Mouse (Mus musculus) heart, embryonic 16.5 days (tissue): Measurements from ENCODE around the gene Ankrd13d. TPM values are rescaled to one million over a fixed set of nuclear protein-coding genes. Genes with fewer than 3 reads are reported as not detected.

Source experiments
- ATAC-seq: fragments of 200-750 bp; cut with Nextera tagmentation; replicated peaks from 2 replicates; pipeline ENCODE4 v1.8.0; 2017; ENCODE audit warnings: moderate number of reproducible peaks; ENCODE audit not compliant: insufficient read depth, low FRiP score; ENCODE audit errors: extremely low read depth
- H3K27ac ChIP-seq: fragments of 300-500 bp; sonication (generic); 2 replicates; pipeline ENCODE4 v1.5.1; 2014; ENCODE audit warnings: mild to moderate bottlenecking, low read length, control low read depth, moderate library complexity
- H3K27me3 ChIP-seq: fragments of 300-500 bp; sonication (generic); 2 replicates; pipeline ENCODE4 v1.6.1; 2014; ENCODE audit warnings: low read length, mixed read lengths; ENCODE audit not compliant: control insufficient read depth, insufficient read depth
- H3K36me3 ChIP-seq: fragments of 300-500 bp; sonication (generic); 2 replicates; pipeline ENCODE4 v1.6.1; 2014; ENCODE audit not compliant: control insufficient read depth, insufficient read depth
- H3K4me1 ChIP-seq: fragments of 300-500 bp; sonication (generic); 2 replicates; pipeline ENCODE4 v1.6.1; 2014; ENCODE audit warnings: low read length, mixed read lengths; ENCODE audit not compliant: control insufficient read depth, insufficient read depth
- H3K4me2 ChIP-seq: fragments of 300-500 bp; sonication (generic); 2 replicates; pipeline ENCODE4 v1.6.1; 2014; ENCODE audit warnings: low read depth, mild to moderate bottlenecking, control low read depth, low read length
- H3K4me3 ChIP-seq: fragments of 300-500 bp; sonication (generic); 2 replicates; pipeline ENCODE4 v1.5.1; 2014; ENCODE audit warnings: mild to moderate bottlenecking, control low read depth, low read length
- H3K9ac ChIP-seq: fragments of 300-500 bp; sonication (generic); 2 replicates; pipeline ENCODE4 v1.6.1; 2014; ENCODE audit warnings: low read length, control low read depth
- H3K9me3 ChIP-seq: fragments of 300-500 bp; sonication (generic); replicated peaks from 2 replicates; pipeline ENCODE4 v1.6.1; 2016; ENCODE audit warnings: low read length; ENCODE audit not compliant: control insufficient read depth
- WGBS: fragments of 180-500 bp; shearing (Covaris S2); extraction: QIAGEN DNeasy Blood & Tissue Kit; methylation state at CpG from one replicate; pipeline ENCODE4 v1.1.7; 2014; 5-methylcytosine and 5-hydroxymethylcytosine counted together
- polyA plus RNA-seq: library from polyadenylated mRNA; unstranded; fragments of >200 nt; fragmentation: Nextera tagmentation; extraction: Ambion mirVana; gene quantifications from 2 replicates; pipeline ENCODE4 v1.2.1, GENCODE M21; 2015

Gene Ankrd13d
- polyA plus RNA-seq, 1 experiment from 2014 or later = 2.4 TPM

GRCm38 (mm10) chr19:4240247-4240668 is 42.7 kb downstream of the Ankrd13d start:
- Histone ChIP-seq H3K4me1 (no peaks in the 10 kb centered on the region), H3K9ac (no peak overlapping the region), H3K4me2 (no peak overlapping the region), H3K27ac (no peak overlapping the region), H3K27me3 (no peaks in the 10 kb centered on the region), H3K4me3 (no peak overlapping the region), H3K9me3 (no peaks in the 10 kb centered on the region), H3K36me3 (no peaks in the 10 kb centered on the region)
- no peak for ATAC-seq
- 68% methylated on average over 8 of the region's 8 CpGs for WGBS

- Histone ChIP-seq H3K4me3 (no peak overlapping the region), H3K4me2 (no peak overlapping the region), H3K9me3 (no peaks in the 10 kb centered on the region), H3K36me3 (no peaks in the 10 kb centered on the region), H3K9ac (no peak overlapping the region), H3K27ac (no peak overlapping the region), H3K27me3 (no peaks in the 10 kb centered on the region), H3K4me1 (peaks cover 8% of the 10 kb centered on the region)
- no peak for ATAC-seq
- WGBS = 59% methylated on average over 4 of the region's 4 CpGs
Observed at GRCm38 (mm10) chr19:4234548-4234947, 48.4 kb downstream of the Ankrd13d start.

- Histone ChIP-seq H3K9ac (peak overlapping the region; percentile 78), H3K27me3 (no peaks in the 10 kb centered on the region; the same call in 1 of the 2 replicates), H3K4me1 (peaks cover 8% of the 10 kb centered on the region), H3K4me2 (peak overlapping the region; percentile 82; the same call in 1 of the 2 replicates), H3K9me3 (no peaks in the 10 kb centered on the region), H3K36me3 (no peaks in the 10 kb centered on the region), H3K27ac (no peak overlapping the region), H3K4me3 (no peak overlapping the region)
- no peak for ATAC-seq
- 76% methylated on average over 7 of the region's 7 CpGs for WGBS
Observed at GRCm38 (mm10) chr19:4232651-4233050, 50.3 kb downstream of the Ankrd13d start.

- peak overlapping the region; percentile 70 for H3K4me3 ChIP-seq
- peak overlapping the region; percentile 82 for H3K4me2 ChIP-seq
- H3K4me1 ChIP-seq = peaks cover 8% of the 10 kb centered on the region
- H3K9ac ChIP-seq = peak overlapping the region; percentile 78
- no peaks in the 10 kb centered on the region for H3K36me3 ChIP-seq
- no peaks in the 10 kb centered on the region for H3K9me3 ChIP-seq
- no peaks in the 10 kb centered on the region; the same call in 1 of the 2 replicates for H3K27me3 ChIP-seq
- peak overlapping the region; percentile 88 for H3K27ac ChIP-seq
- 4% methylated on average over 2 of the region's 2 CpGs for WGBS
- ATAC-seq = no peak
Observed at GRCm38 (mm10) chr19:4232186-4232572, 50.8 kb downstream of the Ankrd13d start.

- Histone ChIP-seq H3K4me1 (peaks cover 8% of the 10 kb centered on the region), H3K4me2 (peak within 1 kb of the TSS; percentile 82), H3K27me3 (no peaks in the 10 kb centered on the region; the same call in 1 of the 2 replicates), H3K4me3 (peak within 1 kb of the TSS; percentile 70), H3K27ac (peak within 1 kb of the TSS; percentile 88), H3K36me3 (no peaks in the 10 kb centered on the region), H3K9me3 (no peaks in the 10 kb centered on the region), H3K9ac (peak within 1 kb of the TSS; percentile 78)
- ATAC-seq = peak; percentile 91
- 8% methylated on average over 26 of the region's 26 CpGs for WGBS
Observed at GRCm38 (mm10) chr19:4231253-4232185, 51.4 kb downstream of the Ankrd13d start, which contains the start of gene Pold4. TSS of gene Pold4 (plus strand) at chr19:4231899.

- Histone ChIP-seq H3K27ac (no peak overlapping the region), H3K9me3 (no peaks in the 10 kb centered on the region), H3K4me2 (no peak overlapping the region), H3K9ac (no peak overlapping the region), H3K4me3 (no peak overlapping the region), H3K27me3 (peaks cover 5% of the 10 kb centered on the region; the same call in 1 of the 2 replicates), H3K4me1 (peaks cover 8% of the 10 kb centered on the region), H3K36me3 (no peaks in the 10 kb centered on the region)
- no peak for ATAC-seq
- 55% methylated on average over 8 of the region's 8 CpGs for WGBS
Observed at GRCm38 (mm10) chr19:4230415-4230814, 52.5 kb downstream of the Ankrd13d start.

GRCm38 (mm10) chr19:4229451-4230076 is 53.4 kb downstream of the Ankrd13d start:
- Histone ChIP-seq H3K4me1 (peaks cover 8% of the 10 kb centered on the region), H3K9ac (no peak overlapping the region), H3K27ac (no peak overlapping the region), H3K4me3 (no peak overlapping the region), H3K4me2 (no peak overlapping the region), H3K36me3 (no peaks in the 10 kb centered on the region), H3K27me3 (peaks cover 5% of the 10 kb centered on the region; the same call in 1 of the 2 replicates), H3K9me3 (no peaks in the 10 kb centered on the region)
- no peak for ATAC-seq
- 35% methylated on average over 9 of the region's 9 CpGs for WGBS

- WGBS = 71% methylated on average over 4 of the region's 4 CpGs
- no peak for ATAC-seq
- peaks cover 5% of the 10 kb centered on the region; the same call in 1 of the 2 replicates for H3K27me3 ChIP-seq
- no peaks in the 10 kb centered on the region for H3K36me3 ChIP-seq
- no peak overlapping the region for H3K4me3 ChIP-seq
- no peak overlapping the region for H3K27ac ChIP-seq
- H3K9me3 ChIP-seq = no peaks in the 10 kb centered on the region
- H3K4me2 ChIP-seq = no peak overlapping the region
- H3K9ac ChIP-seq = no peak overlapping the region
- H3K4me1 ChIP-seq = peaks cover 8% of the 10 kb centered on the region
Observed at GRCm38 (mm10) chr19:4228891-4229290, 54.0 kb downstream of the Ankrd13d start.
